Mouse (Mus musculus) lung, adult 2 months (tissue): ENCODE results near the gene Upf1. TPM values are rescaled to one million over a fixed set of nuclear protein-coding genes. Genes with fewer than 3 reads are reported as not detected.

Experiments used
- DNase-seq: peaks from one replicate; pipeline ENCODE4 v3.0.0; 2022
- H3K4me1 ChIP-seq: fragments of 200-500 bp; 2 replicates; pipeline ENCODE4 v1.6.1; 2011; ENCODE audit warnings: low read length; ENCODE audit not compliant: control insufficient read depth, insufficient read depth
- H3K4me3 ChIP-seq: fragments of 200-500 bp; replicated peaks from 2 replicates; pipeline ENCODE3; 2011; ENCODE audit warnings: low read depth, mild to moderate bottlenecking, control low read depth, low read length; ENCODE audit errors: extremely low read depth
- CTCF ChIP-seq: fragments of 200-500 bp; IDR thresholded peaks from 2 replicates; pipeline ENCODE4 v1.5.1; 2011; ENCODE audit warnings: mild to moderate bottlenecking, low read length, control low read depth; ENCODE audit not compliant: insufficient read depth
- POLR2A ChIP-seq: fragments of 200-500 bp; IDR thresholded peaks from 2 replicates; pipeline ENCODE4 v1.6.1; 2011; ENCODE audit warnings: low read depth, mild to moderate bottlenecking, control low read depth, low read length, borderline replicate concordance; ENCODE audit errors: extremely low read depth
- WGBS: fragments of 180-500 bp; shearing (Covaris S2); methylation state at CpG from one replicate; pipeline ENCODE4 v1.1.7; 2018; 5-methylcytosine and 5-hydroxymethylcytosine counted together
- polyA plus RNA-seq: library from polyadenylated mRNA; depleted of rRNA; stranded (reverse); fragments of >200 nt; gene quantifications from 2 replicates; pipeline ENCODE4 v1.2.3, GENCODE M21; 2012

Upf1 gene
- polyA plus RNA-seq, 1 experiment, result 35.8 TPM

GRCm38 (mm10) chr8:70360769-70361168 is 7.7 kb upstream of the Upf1 start:
- Histone ChIP-seq H3K4me3 (no peak overlapping the region), H3K4me1 (no peaks in the 10 kb centered on the region)
- TF ChIP-seq CTCF, result peak; percentile 23; the same call in 1 of the 2 replicates
- no peak for TF ChIP-seq POLR2A
- WGBS, result 40% methylated on average over 4 of the region's 4 CpGs
- DNase-seq, result no peak

- TF ChIP-seq POLR2A (no peak), CTCF (no peak)
- 24% methylated on average over 3 of the region's 3 CpGs for WGBS
- no peak overlapping the region for H3K4me3 ChIP-seq
- no peaks in the 10 kb centered on the region for H3K4me1 ChIP-seq
- DNase-seq, result no peak
Measured at GRCm38 (mm10) chr8:70359411-70359810, 6.3 kb upstream of the Upf1 start.

GRCm38 (mm10) chr8:70356111-70356510 is 3.0 kb upstream of the Upf1 start:
- TF ChIP-seq CTCF (no peak), POLR2A (no peak)
- peaks cover 8% of the 10 kb centered on the region for H3K4me1 ChIP-seq
- no peak overlapping the region for H3K4me3 ChIP-seq
- WGBS, result 87% methylated on average over 1 of the region's 1 CpGs
- DNase-seq, result no peak

- Histone ChIP-seq H3K4me3 (no peak overlapping the region), H3K4me1 (peaks cover 16% of the 10 kb centered on the region)
- WGBS, result 39% methylated on average over 4 of the region's 4 CpGs
- no peak for DNase-seq
- no peak for TF ChIP-seq CTCF
Measured at GRCm38 (mm10) chr8:70354004-70354403, 926 bp upstream of the Upf1 start.

GRCm38 (mm10) chr8:70352657-70353151 is 374 bp downstream of the Upf1 start:
- H3K4me1 ChIP-seq, result peaks cover 24% of the 10 kb centered on the region
- under 1% methylated on average over 63 of the region's 64 CpGs for WGBS
- DNase-seq, result no peak
- no peak for TF ChIP-seq CTCF
- TF ChIP-seq POLR2A, result no peak
- H3K4me3 ChIP-seq, result peak overlapping the region; percentile 88

GRCm38 (mm10) chr8:70352000-70352384 is 1.1 kb downstream of the Upf1 start:
- peak overlapping the region; percentile 88 for H3K4me3 ChIP-seq
- WGBS, result 13% methylated on average over 3 of the region's 3 CpGs
- peaks cover 27% of the 10 kb centered on the region for H3K4me1 ChIP-seq
- DNase-seq, result no peak
- TF ChIP-seq POLR2A, result no peak
- TF ChIP-seq CTCF, result no peak

GRCm38 (mm10) chr8:70351035-70351999 is 1.8 kb downstream of the Upf1 start:
- no peak for TF ChIP-seq CTCF
- no peak for TF ChIP-seq POLR2A
- no peak for DNase-seq
- WGBS, result 34% methylated on average over 15 of the region's 15 CpGs
- Histone ChIP-seq H3K4me3 (peak overlapping the region; percentile 88), H3K4me1 (peaks cover 27% of the 10 kb centered on the region)

- Histone ChIP-seq H3K4me3 (no peak overlapping the region), H3K4me1 (peaks cover 27% of the 10 kb centered on the region)
- DNase-seq, result no peak
- no peak for TF ChIP-seq CTCF
- TF ChIP-seq POLR2A, result no peak
- 50% methylated on average over 1 of the region's 1 CpGs for WGBS
Measured at GRCm38 (mm10) chr8:70347860-70348420, 5.1 kb downstream of the Upf1 start.

- WGBS, result 62% methylated on average over 4 of the region's 4 CpGs
- TF ChIP-seq CTCF, result no peak
- no peak for TF ChIP-seq POLR2A
- no peak for DNase-seq
- H3K4me3 ChIP-seq, result no peak overlapping the region
- H3K4me1 ChIP-seq, result peaks cover 27% of the 10 kb centered on the region
Measured at GRCm38 (mm10) chr8:70347443-70347842, 5.6 kb downstream of the Upf1 start.

GRCm38 (mm10) chr8:70344279-70344678 is 8.8 kb downstream of the Upf1 start:
- no peak for DNase-seq
- WGBS, result 67% methylated on average over 2 of the region's 2 CpGs
- Histone ChIP-seq H3K4me3 (no peak overlapping the region), H3K4me1 (peaks cover 11% of the 10 kb centered on the region)
- TF ChIP-seq CTCF, result no peak
- no peak for TF ChIP-seq POLR2A
